Mouse (Mus musculus) brain, embryonic 14.5 days (tissue): ENCODE measurements at regions not wholly inside any gene's neighbourhood (a gene's known extent, or its start where the extent isn't known, plus 50 kb on each side); places are given as distances from the start of the nearest gene placed in this dataset.

Source experiments
- CTCF ChIP-seq: fragments of 200-500 bp; IDR thresholded peaks from 2 replicates; pipeline ENCODE4 v1.5.1; 2012; ENCODE audit warnings: inconsistent platforms, mild to moderate bottlenecking, moderate library complexity, borderline replicate concordance; ENCODE audit not compliant: insufficient read depth, insufficient read length; ENCODE audit errors: extremely low read depth
- POLR2A ChIP-seq: fragments of 200-500 bp; IDR thresholded peaks from 2 replicates; pipeline ENCODE4 v1.6.1; 2012; ENCODE audit warnings: mild to moderate bottlenecking, inconsistent platforms, borderline replicate concordance; ENCODE audit not compliant: poor library complexity, insufficient read depth, insufficient read length, severe bottlenecking; ENCODE audit errors: extremely low read depth

DNA sequence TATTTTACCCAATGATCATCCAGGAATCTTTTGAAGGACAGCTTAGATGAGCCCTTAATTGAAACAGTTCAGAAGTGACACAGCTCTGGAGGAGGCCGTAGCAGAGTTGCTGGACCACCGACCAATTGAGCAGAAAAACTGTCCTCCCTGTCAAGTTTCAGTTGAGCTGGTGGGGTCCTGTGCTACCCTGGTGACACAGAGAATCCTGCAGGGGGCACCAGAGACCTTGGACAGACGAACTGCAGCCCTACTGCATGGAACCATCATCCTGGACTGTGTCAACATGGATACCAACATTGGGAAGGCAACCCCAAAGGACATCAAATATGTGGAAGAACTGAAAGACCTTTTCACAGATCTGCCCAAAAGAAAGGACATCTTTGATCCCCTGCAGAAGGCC, 2524.1 kb upstream of the Gm6569 start:
- TF ChIP-seq POLR2A, result no peak
- no peak for TF ChIP-seq CTCF
